Mouse (Mus musculus) embryonic fibroblast, embryonic 13.5 days (primary cell): ENCODE data around the gene Tssk2. TPM values are rescaled to one million over a fixed set of nuclear protein-coding genes. Genes with fewer than 3 reads are reported as not detected.
A peak's percentile ranks its signal among the peaks of the same experiment; 100 is the strongest.

Experiments
- H3K27ac ChIP-seq: 2 replicates; pipeline ENCODE4 v1.5.1; 2012; ENCODE audit warnings: low read length, control low read depth, inconsistent platforms; ENCODE audit not compliant: insufficient read depth
- H3K4me1 ChIP-seq: 2 replicates; pipeline ENCODE4 v1.6.1; 2011; ENCODE audit warnings: low read length; ENCODE audit not compliant: control insufficient read depth, insufficient read depth
- H3K4me3 ChIP-seq: 2 replicates; pipeline ENCODE4 v1.5.1; 2011; ENCODE audit warnings: mild to moderate bottlenecking, control low read depth, low read length; ENCODE audit not compliant: insufficient read depth
- CTCF ChIP-seq: IDR thresholded peaks from 2 replicates; pipeline ENCODE4 v1.5.1; 2011; ENCODE audit warnings: mild to moderate bottlenecking, control low read depth, low read length, moderate library complexity, borderline replicate concordance; ENCODE audit not compliant: insufficient read depth
- POLR2A ChIP-seq: IDR thresholded peaks from 2 replicates; pipeline ENCODE4 v1.6.1; 2011; ENCODE audit warnings: low read depth, mild to moderate bottlenecking, control low read depth, low read length, moderate library complexity
- polyA plus RNA-seq: library from polyadenylated mRNA; stranded (reverse); fragments of >200 nt; gene quantifications from 2 replicates; pipeline ENCODE4 v1.2.4, GENCODE M21; 2011; ENCODE audit warnings: low read depth; ENCODE audit not compliant: missing spikeins, insufficient read length

The Tssk2 gene
- polyA plus RNA-seq, 1 experiment: not detected

- Histone ChIP-seq H3K4me1 (no peaks in the 10 kb centered on the region; the same call in 1 of the 2 replicates), H3K27ac (no peak overlapping the region), H3K4me3 (no peak overlapping the region)
- no peak for TF ChIP-seq CTCF
Observed at GRCm38 (mm10) chr16:17892606-17893005, 5.8 kb upstream of the Tssk2 start.

- Histone ChIP-seq H3K4me3 (no peak within 1 kb of the TSS), H3K27ac (no peak within 1 kb of the TSS), H3K4me1 (no peaks in the 10 kb centered on the region; the same call in 1 of the 2 replicates)
- TF ChIP-seq POLR2A: no peak
- no peak for TF ChIP-seq CTCF
Observed at GRCm38 (mm10) chr16:17893923-17894322, 4.5 kb upstream of the Tssk2 start, which contains the start of gene Tssk1. Gene Tssk1 (plus strand): TSS chr16:17894223.

- H3K4me1 ChIP-seq: no peaks in the 10 kb centered on the region
- TF ChIP-seq CTCF (no peak), POLR2A (no peak)
Observed at GRCm38 (mm10) chr16:17896091-17896490, 2.3 kb upstream of the Tssk2 start.

DNA sequence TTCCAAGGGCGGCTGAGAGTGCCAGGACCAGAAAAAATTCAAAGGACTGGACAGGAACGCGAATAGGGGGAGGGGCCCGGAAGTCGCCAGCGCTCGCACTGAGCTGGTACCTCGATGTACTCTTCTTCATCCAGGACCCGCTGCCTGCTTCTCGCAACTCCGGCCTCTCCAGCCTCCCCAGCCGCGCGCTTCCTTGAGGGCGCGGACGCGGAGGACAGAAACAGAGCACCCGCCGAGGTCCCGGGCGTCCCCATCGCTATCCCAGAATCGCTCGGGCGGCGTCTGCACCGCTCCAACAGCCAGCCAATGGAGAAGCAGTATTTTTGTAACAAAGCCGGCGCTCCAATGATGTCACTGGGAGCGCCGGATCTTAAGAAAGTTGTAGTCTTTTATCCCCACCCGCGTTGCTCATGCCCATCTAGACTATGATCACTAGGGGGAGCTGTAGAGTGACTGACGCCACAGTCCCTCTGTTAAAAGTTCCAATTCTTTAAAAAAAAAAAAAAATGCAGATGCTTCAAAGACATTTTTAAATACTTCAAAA is 12.7 kb downstream of the Tssk2 start, which contains the start of gene Ess2:
Gene Ess2, minus strand, starts transcription at position 297 of the 544 bp plus-strand sequence.
- Histone ChIP-seq H3K4me3 (peak within 1 kb of the TSS; percentile 79), H3K27ac (peak within 1 kb of the TSS; percentile 43; the same call in 1 of the 2 replicates), H3K4me1 (peaks cover 5% of the 10 kb centered on the region; the same call in 1 of the 2 replicates)
- TF ChIP-seq POLR2A (peak; percentile 62), CTCF (peak; percentile 33; the same call in 1 of the 2 replicates)

More at GRCm38 (mm10) chr16:17896091-17896490, 2.3 kb upstream of the Tssk2 start:
- Histone ChIP-seq H3K4me3 (no peak overlapping the region), H3K27ac (no peak overlapping the region)

DNA sequence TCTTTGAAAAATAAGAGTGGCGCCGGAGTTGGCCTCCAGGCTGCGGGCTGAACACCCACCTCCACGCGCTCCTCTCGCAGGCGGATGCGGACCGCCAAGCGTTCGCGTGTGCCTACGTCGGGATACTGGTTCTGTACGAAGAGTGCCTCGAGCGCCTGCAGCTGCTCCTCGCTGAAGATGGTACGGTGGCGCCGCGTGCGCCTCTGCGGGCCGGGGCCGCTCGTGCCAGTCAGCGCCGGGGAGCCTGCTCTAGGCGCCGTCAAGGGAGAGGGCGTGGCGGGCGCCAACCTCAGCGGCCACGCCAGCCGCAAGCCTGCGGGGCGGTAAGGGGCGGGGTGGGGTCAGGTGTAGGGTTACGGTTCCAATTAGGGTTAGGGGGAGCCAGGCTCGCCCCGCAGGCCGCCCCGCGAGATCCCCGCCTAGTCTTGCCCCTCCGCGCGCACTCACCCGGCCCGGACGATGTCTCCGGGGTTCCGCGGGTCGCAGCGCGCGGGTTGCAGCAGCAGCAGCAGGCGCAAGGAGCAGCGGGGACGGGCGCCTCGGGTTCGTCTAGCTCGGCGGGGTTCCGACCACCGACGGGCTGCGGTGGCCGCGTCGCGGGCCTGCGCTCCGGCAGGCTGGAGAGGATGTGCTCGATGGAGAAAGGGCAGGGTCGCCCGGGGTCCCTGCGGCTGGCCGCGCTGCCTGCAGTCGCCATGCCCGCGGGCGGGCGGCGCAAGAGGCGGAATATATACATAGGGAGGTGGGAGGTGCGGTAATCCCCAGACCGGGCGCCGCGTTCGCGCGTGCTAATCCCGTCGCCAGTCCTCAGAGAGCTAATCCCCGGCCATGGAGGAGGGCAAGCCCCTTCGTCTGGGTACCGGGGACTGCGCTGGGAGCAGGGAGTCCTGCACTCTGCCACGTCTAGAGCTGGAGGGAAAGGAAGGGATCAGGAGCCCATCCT is 16.1 kb downstream of the Tssk2 start, which contains the start of gene Gsc2:
Gene Gsc2, minus strand, starts transcription at position 753 of the 943 bp plus-strand sequence.
- peaks cover 5% of the 10 kb centered on the region; the same call in 1 of the 2 replicates for H3K4me1 ChIP-seq
- TF ChIP-seq POLR2A (no peak), CTCF (no peak)
- H3K27ac ChIP-seq: no peak within 1 kb of the TSS
- H3K4me3 ChIP-seq: peak within 1 kb of the TSS; percentile 16; the same call in 1 of the 2 replicates

DNA sequence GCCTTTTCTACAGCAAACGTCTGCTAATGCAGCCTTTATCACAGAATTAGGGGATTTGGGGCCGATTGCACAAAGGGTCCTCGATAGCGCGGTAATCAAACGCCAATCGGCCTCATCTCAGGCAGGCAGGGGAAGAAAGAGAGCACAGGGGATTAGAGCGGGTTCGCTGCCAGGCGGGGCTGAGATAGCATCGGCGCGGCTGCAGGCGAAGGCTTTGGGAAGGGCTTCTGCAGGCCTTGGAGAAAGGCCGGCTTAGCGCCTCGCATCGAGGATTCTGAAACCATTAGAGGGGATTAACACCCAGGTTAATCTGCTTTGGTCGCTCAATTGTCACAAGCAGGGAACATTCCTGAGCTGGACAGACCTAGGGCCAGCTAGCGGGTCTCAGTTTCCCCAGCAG is 22.1 kb downstream of the Tssk2 start:
- Histone ChIP-seq H3K27ac (no peak overlapping the region), H3K4me3 (no peak overlapping the region), H3K4me1 (peaks cover 5% of the 10 kb centered on the region; the same call in 1 of the 2 replicates)
- TF ChIP-seq POLR2A: no peak

- peak overlapping the region; percentile 39 for H3K27ac ChIP-seq
- H3K4me1 ChIP-seq: peaks cover 5% of the 10 kb centered on the region; the same call in 1 of the 2 replicates
- TF ChIP-seq CTCF (no peak), POLR2A (peak; percentile 90)
- peak overlapping the region; percentile 84 for H3K4me3 ChIP-seq
Observed at GRCm38 (mm10) chr16:17921325-17922162, 23.1 kb downstream of the Tssk2 start.

GRCm38 (mm10) chr16:17922163-17922538 is 23.7 kb downstream of the Tssk2 start:
- TF ChIP-seq POLR2A: no peak
- TF ChIP-seq CTCF: no peak
- peak overlapping the region; percentile 35 for H3K27ac ChIP-seq
- peak overlapping the region; percentile 84 for H3K4me3 ChIP-seq
- H3K4me1 ChIP-seq: peaks cover 5% of the 10 kb centered on the region; the same call in 1 of the 2 replicates

GRCm38 (mm10) chr16:17927351-17928082 is 29.1 kb downstream of the Tssk2 start:
- TF ChIP-seq CTCF (no peak), POLR2A (peak; percentile 15; the same call in 1 of the 2 replicates)
- peak overlapping the region; percentile 57; the same call in 1 of the 2 replicates for H3K27ac ChIP-seq

More at GRCm38 (mm10) chr16:17927351-17928082, 29.1 kb downstream of the Tssk2 start:
- 0 out of 2 replicates have a peak, but pooled peaks cover 2% of the 10 kb centered on the region for H3K4me1 ChIP-seq
- H3K4me3 ChIP-seq: peak overlapping the region; percentile 69
